Mouse (Mus musculus) hindbrain, embryonic 14.5 days (tissue): ENCODE data around the gene Sept4. TPM values are rescaled to one million over a fixed set of nuclear protein-coding genes. Genes with fewer than 3 reads are reported as not detected.

Source experiments
- ATAC-seq: fragments of 200-750 bp; cut with Nextera tagmentation; 2 replicates; pipeline ENCODE4 v1.8.0; 2017; ENCODE audit warnings: moderate number of reproducible peaks, mild to moderate bottlenecking, moderate TSS enrichment, moderate library complexity; ENCODE audit not compliant: low FRiP score
- DNase-seq: peaks from one replicate; pipeline ENCODE4 v3.0.0-alpha.2; 2015; ENCODE audit warnings: low spot score
- H3K27ac ChIP-seq: fragments of 300-500 bp; sonication (generic); 2 replicates; pipeline ENCODE4 v1.5.1; 2014; ENCODE audit warnings: mild to moderate bottlenecking, moderate library complexity
- H3K27me3 ChIP-seq: fragments of 300-500 bp; sonication (generic); 2 replicates; pipeline ENCODE4 v1.6.1; 2014; ENCODE audit warnings: mild to moderate bottlenecking, low read length, mixed read lengths; ENCODE audit not compliant: control insufficient read depth, insufficient read depth
- H3K36me3 ChIP-seq: fragments of 300-500 bp; sonication (generic); replicated peaks from 2 replicates; pipeline ENCODE4 v1.6.1; 2014; ENCODE audit not compliant: control insufficient read depth, insufficient read depth
- H3K4me1 ChIP-seq: fragments of 300-500 bp; sonication (generic); replicated peaks from 2 replicates; pipeline ENCODE4 v1.6.1; 2014; ENCODE audit warnings: antibody characterized with exemption, low read length, mixed read lengths; ENCODE audit not compliant: control insufficient read depth, insufficient read depth
- H3K4me2 ChIP-seq: fragments of 300-500 bp; sonication (generic); replicated peaks from 2 replicates; pipeline ENCODE4 v1.6.1; 2014; ENCODE audit warnings: mild to moderate bottlenecking, moderate library complexity
- H3K4me3 ChIP-seq: fragments of 300-500 bp; sonication (generic); replicated peaks from 2 replicates; pipeline ENCODE4 v1.5.1; 2014; ENCODE audit warnings: mild to moderate bottlenecking, low read length
- H3K9ac ChIP-seq: fragments of 300-500 bp; sonication (generic); 2 replicates; pipeline ENCODE4 v1.6.1; 2014
- H3K9me3 ChIP-seq: fragments of 300-500 bp; sonication (generic); 2 replicates; pipeline ENCODE4 v1.6.1; 2016; ENCODE audit warnings: low read length; ENCODE audit not compliant: control insufficient read depth
- WGBS: fragments of 180-500 bp; shearing (Covaris S2); extraction: QIAGEN DNeasy Blood & Tissue Kit; methylation state at CpG from one replicate; pipeline ENCODE4 v1.1.7; 2014; 5-methylcytosine and 5-hydroxymethylcytosine counted together
- polyA plus RNA-seq: library from polyadenylated mRNA; unstranded; fragments of >200 nt; fragmentation: Nextera tagmentation; extraction: Ambion mirVana; gene quantifications from 2 replicates; pipeline ENCODE4 v1.2.1, GENCODE M21; 2014

Sept4 gene
- polyA plus RNA-seq, 1 experiment from 2014 or later: 26.2 TPM

GRCm38 (mm10) chr11:87595976-87596375 is 27.3 kb downstream of the Sept4 start:
- DNase-seq: no peak
- H3K9ac ChIP-seq: peak overlapping the region; percentile 99
- peaks cover 20% of the 10 kb centered on the region for H3K4me1 ChIP-seq
- H3K9me3 ChIP-seq: no peaks in the 10 kb centered on the region
- no peak for ATAC-seq
- H3K36me3 ChIP-seq: peaks cover 39% of the 10 kb centered on the region
- H3K4me3 ChIP-seq: peak overlapping the region; percentile 94
- H3K27me3 ChIP-seq: no peaks in the 10 kb centered on the region
- peak overlapping the region; percentile 88 for H3K4me2 ChIP-seq
- WGBS: 6% methylated on average over 7 of the region's 7 CpGs
- peak overlapping the region; percentile 92 for H3K27ac ChIP-seq

- no peak for ATAC-seq
- DNase-seq: peak; percentile 39
- peaks cover 44% of the 10 kb centered on the region for H3K36me3 ChIP-seq
- 9% methylated on average over 2 of the region's 2 CpGs for WGBS
- peak overlapping the region; percentile 92 for H3K27ac ChIP-seq
- peak overlapping the region; percentile 94 for H3K4me3 ChIP-seq
- peak overlapping the region; percentile 99 for H3K9ac ChIP-seq
- no peaks in the 10 kb centered on the region for H3K27me3 ChIP-seq
- H3K9me3 ChIP-seq: no peaks in the 10 kb centered on the region
- H3K4me1 ChIP-seq: peaks cover 20% of the 10 kb centered on the region
- peak overlapping the region; percentile 88 for H3K4me2 ChIP-seq
These were observed 27.8 kb downstream of the Sept4 start for GRCm38 (mm10) chr11:87596492-87596891.

- Histone ChIP-seq H3K27ac (peak overlapping the region; percentile 92), H3K4me2 (peak overlapping the region; percentile 88), H3K27me3 (no peaks in the 10 kb centered on the region), H3K4me3 (peak overlapping the region; percentile 94), H3K4me1 (peaks cover 20% of the 10 kb centered on the region), H3K9me3 (no peaks in the 10 kb centered on the region), H3K36me3 (peaks cover 50% of the 10 kb centered on the region), H3K9ac (peak overlapping the region; percentile 99)
- DNase-seq (no peak), ATAC-seq (no peak)
These were observed 28.4 kb downstream of the Sept4 start for GRCm38 (mm10) chr11:87597061-87597460.

GRCm38 (mm10) chr11:87599395-87600089 is 30.8 kb downstream of the Sept4 start:
- no peaks in the 10 kb centered on the region for H3K9me3 ChIP-seq
- H3K4me3 ChIP-seq: no peak overlapping the region
- ATAC-seq (no peak), DNase-seq (no peak)
- no peak overlapping the region for H3K4me2 ChIP-seq
- no peak overlapping the region for H3K27ac ChIP-seq
- H3K27me3 ChIP-seq: no peaks in the 10 kb centered on the region
- H3K36me3 ChIP-seq: peaks cover 75% of the 10 kb centered on the region
- no peak overlapping the region for H3K9ac ChIP-seq
- 89% methylated on average over 13 of the region's 13 CpGs for WGBS
- peaks cover 12% of the 10 kb centered on the region for H3K4me1 ChIP-seq

GRCm38 (mm10) chr11:87600322-87600853 is 31.7 kb downstream of the Sept4 start:
- Histone ChIP-seq H3K36me3 (peaks cover 83% of the 10 kb centered on the region), H3K9me3 (no peaks in the 10 kb centered on the region), H3K4me3 (no peak overlapping the region), H3K4me2 (no peak overlapping the region), H3K4me1 (peaks cover 12% of the 10 kb centered on the region), H3K9ac (no peak overlapping the region), H3K27me3 (no peaks in the 10 kb centered on the region), H3K27ac (no peak overlapping the region)
- DNase-seq (no peak), ATAC-seq (no peak)
- 96% methylated on average over 10 of the region's 10 CpGs for WGBS

- H3K4me2 ChIP-seq: no peak overlapping the region
- DNase-seq (no peak), ATAC-seq (no peak)
- H3K9me3 ChIP-seq: no peaks in the 10 kb centered on the region
- no peak overlapping the region for H3K27ac ChIP-seq
- no peak overlapping the region for H3K4me3 ChIP-seq
- H3K36me3 ChIP-seq: peaks cover 100% of the 10 kb centered on the region
- H3K4me1 ChIP-seq: peaks cover 3% of the 10 kb centered on the region
- no peaks in the 10 kb centered on the region for H3K27me3 ChIP-seq
- WGBS: 92% methylated on average over 9 of the region's 9 CpGs
- no peak overlapping the region for H3K9ac ChIP-seq
These were observed 33.5 kb downstream of the Sept4 start for GRCm38 (mm10) chr11:87602234-87602633.

GRCm38 (mm10) chr11:87603571-87603970 is 34.9 kb downstream of the Sept4 start:
- 97% methylated on average over 2 of the region's 2 CpGs for WGBS
- H3K9ac ChIP-seq: no peak overlapping the region
- ATAC-seq: no peak
- H3K4me2 ChIP-seq: no peak overlapping the region
- DNase-seq: no peak
- no peaks in the 10 kb centered on the region for H3K4me1 ChIP-seq
- H3K27ac ChIP-seq: no peak overlapping the region
- no peaks in the 10 kb centered on the region for H3K9me3 ChIP-seq
- no peaks in the 10 kb centered on the region for H3K27me3 ChIP-seq
- no peak overlapping the region for H3K4me3 ChIP-seq
- H3K36me3 ChIP-seq: peaks cover 100% of the 10 kb centered on the region

GRCm38 (mm10) chr11:87609264-87609663 is 40.6 kb downstream of the Sept4 start:
- Histone ChIP-seq H3K36me3 (peaks cover 100% of the 10 kb centered on the region), H3K9me3 (no peaks in the 10 kb centered on the region), H3K4me1 (no peaks in the 10 kb centered on the region), H3K27me3 (no peaks in the 10 kb centered on the region), H3K27ac (no peak overlapping the region), H3K4me3 (no peak overlapping the region), H3K4me2 (no peak overlapping the region), H3K9ac (no peak overlapping the region)
- WGBS: 90% methylated on average over 7 of the region's 7 CpGs
- DNase-seq (no peak), ATAC-seq (no peak)

GRCm38 (mm10) chr11:87611547-87611946 is 42.8 kb downstream of the Sept4 start:
- 93% methylated on average over 9 of the region's 9 CpGs for WGBS
- no peaks in the 10 kb centered on the region for H3K27me3 ChIP-seq
- no peaks in the 10 kb centered on the region for H3K4me1 ChIP-seq
- H3K9me3 ChIP-seq: no peaks in the 10 kb centered on the region
- H3K27ac ChIP-seq: no peak overlapping the region
- H3K36me3 ChIP-seq: peaks cover 100% of the 10 kb centered on the region
- H3K4me3 ChIP-seq: no peak overlapping the region
- H3K4me2 ChIP-seq: no peak overlapping the region
- no peak overlapping the region for H3K9ac ChIP-seq
- ATAC-seq (no peak), DNase-seq (no peak)
